Mouse (Mus musculus) neural tube, embryonic 15.5 days (tissue): ENCODE measurements at regions not wholly inside any gene's neighbourhood (a gene's known extent, or its start where the extent isn't known, plus 50 kb on each side); places are given as distances from the start of the nearest gene placed in this dataset.

ENCODE experiments used
- ATAC-seq: fragments of 200-750 bp; cut with Nextera tagmentation; 2 replicates; pipeline ENCODE4 v1.8.0; 2017; ENCODE audit warnings: mild to moderate bottlenecking, moderate TSS enrichment, moderate library complexity; ENCODE audit not compliant: low FRiP score
- H3K27ac ChIP-seq: fragments of 300-500 bp; sonication (generic); replicated peaks from 2 replicates; pipeline ENCODE4 v1.5.1; 2015; ENCODE audit warnings: mild to moderate bottlenecking, inconsistent platforms
- H3K27me3 ChIP-seq: fragments of 300-500 bp; sonication (generic); replicated peaks from 2 replicates; pipeline ENCODE4 v1.6.1; 2015; ENCODE audit warnings: inconsistent platforms
- H3K36me3 ChIP-seq: fragments of 300-500 bp; sonication (generic); 2 replicates; pipeline ENCODE4 v1.6.1; 2015; ENCODE audit warnings: inconsistent platforms
- H3K4me1 ChIP-seq: fragments of 300-500 bp; sonication (generic); 2 replicates; pipeline ENCODE4 v1.6.1; 2015; ENCODE audit warnings: inconsistent platforms
- H3K4me2 ChIP-seq: fragments of 300-500 bp; sonication (generic); 2 replicates; pipeline ENCODE4 v1.6.1; 2015; ENCODE audit warnings: inconsistent platforms, mild to moderate bottlenecking, moderate library complexity
- H3K4me3 ChIP-seq: fragments of 300-500 bp; sonication (generic); replicated peaks from 2 replicates; pipeline ENCODE4 v1.5.1; 2015; ENCODE audit warnings: mild to moderate bottlenecking, inconsistent platforms
- H3K9ac ChIP-seq: fragments of 300-500 bp; sonication (generic); replicated peaks from 2 replicates; pipeline ENCODE4 v1.6.1; 2015; ENCODE audit warnings: mild to moderate bottlenecking, inconsistent platforms
- H3K9me3 ChIP-seq: fragments of 300-500 bp; sonication (generic); replicated peaks from 2 replicates; pipeline ENCODE4 v1.6.1; 2016; ENCODE audit warnings: inconsistent platforms
- WGBS: fragments of 180-500 bp; shearing (Covaris S2); methylation state at CpG from one replicate; pipeline ENCODE4 v1.1.7; 2015; ENCODE audit warnings: mixed read lengths; 5-methylcytosine and 5-hydroxymethylcytosine counted together

DNA sequence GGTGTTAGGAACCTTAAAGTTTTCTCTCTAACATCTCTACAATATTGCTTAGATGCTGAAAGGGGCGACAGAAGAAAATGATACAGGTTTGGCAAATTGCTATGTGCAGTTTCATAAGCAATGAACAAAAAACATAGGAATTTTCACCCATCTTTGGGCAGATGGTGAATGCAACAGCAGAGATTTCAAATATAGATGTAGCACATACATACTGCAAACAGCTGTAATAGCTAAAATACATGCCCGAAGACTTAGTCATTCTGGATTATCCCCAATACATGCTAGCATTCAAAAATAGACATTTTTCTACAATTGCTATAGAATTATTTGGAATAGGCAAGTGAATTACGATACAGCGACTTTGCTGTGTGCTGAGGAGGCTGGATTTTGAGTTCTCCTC, 544.1 kb downstream of the D3Ertd751e start:
- Histone ChIP-seq H3K4me3 (no peak overlapping the region), H3K9ac (no peak overlapping the region), H3K27ac (no peak overlapping the region), H3K27me3 (no peaks in the 10 kb centered on the region), H3K4me1 (no peaks in the 10 kb centered on the region), H3K36me3 (no peaks in the 10 kb centered on the region), H3K4me2 (no peak overlapping the region), H3K9me3 (no peaks in the 10 kb centered on the region)
- WGBS: 92% methylated on average over 4 of the region's 4 CpGs
- ATAC-seq: no peak

DNA sequence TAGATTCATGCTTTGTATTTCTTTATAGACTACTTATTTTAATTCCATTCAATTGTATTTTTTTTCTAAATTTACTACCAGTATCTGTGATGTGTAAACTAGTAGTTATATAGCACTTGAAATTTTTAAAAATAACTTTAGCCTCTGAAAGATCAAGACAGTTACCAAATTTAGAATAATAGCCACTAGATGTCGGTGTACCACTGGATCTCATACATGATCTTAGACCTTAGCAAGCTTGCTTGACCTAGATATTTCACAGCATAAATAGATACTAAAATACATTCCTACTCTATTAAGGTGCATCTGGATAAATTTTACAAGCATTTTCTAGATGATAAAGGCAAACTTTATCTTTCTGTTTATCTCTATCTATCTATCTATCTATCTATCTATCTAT, 570.0 kb downstream of the D3Ertd751e start:
- no peak for ATAC-seq
- Histone ChIP-seq H3K9me3 (no peaks in the 10 kb centered on the region), H3K4me3 (no peak overlapping the region), H3K27me3 (no peaks in the 10 kb centered on the region), H3K9ac (no peak overlapping the region), H3K36me3 (no peaks in the 10 kb centered on the region), H3K4me1 (no peaks in the 10 kb centered on the region), H3K27ac (no peak overlapping the region), H3K4me2 (no peak overlapping the region)
- 88% methylated on average over 1 of the region's 1 CpGs for WGBS

DNA sequence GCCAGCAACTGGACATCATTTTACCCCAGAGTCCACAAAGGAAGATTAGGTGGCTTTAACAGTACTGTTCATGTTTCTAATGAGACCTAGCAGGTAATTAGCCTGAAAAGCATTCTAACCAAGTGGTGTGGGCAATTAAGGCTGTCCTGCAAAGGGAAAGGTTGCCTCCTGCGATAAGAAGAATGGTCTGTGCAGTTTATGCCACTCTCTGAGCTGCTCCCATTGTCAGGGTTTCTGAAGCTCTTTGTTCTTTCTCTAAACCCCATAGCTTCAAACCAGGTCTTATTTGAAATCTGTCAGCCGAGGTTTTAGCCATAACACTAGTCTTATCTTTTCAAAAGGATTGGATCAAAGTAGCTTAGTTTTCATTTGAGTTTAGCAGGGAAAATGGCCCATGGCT, 585.3 kb downstream of the D3Ertd751e start:
- Histone ChIP-seq H3K4me2 (no peak overlapping the region), H3K36me3 (no peaks in the 10 kb centered on the region), H3K9ac (no peak overlapping the region), H3K27ac (no peak overlapping the region), H3K27me3 (no peaks in the 10 kb centered on the region), H3K9me3 (no peaks in the 10 kb centered on the region), H3K4me3 (no peak overlapping the region), H3K4me1 (no peaks in the 10 kb centered on the region)
- WGBS: 25% methylated on average over 2 of the region's 2 CpGs
- ATAC-seq: no peak

DNA sequence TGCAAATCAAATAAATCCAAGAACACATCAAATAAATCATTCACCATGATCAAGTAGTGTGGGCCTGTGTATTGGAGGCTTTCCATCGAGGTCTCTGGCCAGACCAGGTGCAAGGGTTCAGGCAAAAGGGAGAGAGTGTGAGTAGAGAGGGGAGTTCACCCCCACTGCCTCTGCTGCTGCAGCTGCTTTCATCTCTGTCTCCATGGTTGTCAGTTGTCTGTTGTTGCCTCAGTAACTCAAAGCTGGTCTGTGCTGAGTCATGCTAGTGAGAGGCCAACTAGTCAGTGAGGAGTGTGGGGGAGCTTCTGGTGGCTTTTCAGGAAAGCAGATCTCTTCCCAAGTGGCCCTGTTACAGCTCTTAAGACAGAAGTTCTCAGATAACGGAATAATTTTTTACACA, 600.4 kb downstream of the D3Ertd751e start:
- no peak overlapping the region for H3K9ac ChIP-seq
- no peaks in the 10 kb centered on the region for H3K4me1 ChIP-seq
- H3K4me2 ChIP-seq: no peak overlapping the region
- no peaks in the 10 kb centered on the region for H3K27me3 ChIP-seq
- 70% methylated on average over 2 of the region's 2 CpGs for WGBS
- H3K9me3 ChIP-seq: no peaks in the 10 kb centered on the region
- H3K4me3 ChIP-seq: no peak overlapping the region
- H3K36me3 ChIP-seq: no peaks in the 10 kb centered on the region
- ATAC-seq: no peak
- H3K27ac ChIP-seq: no peak overlapping the region

DNA sequence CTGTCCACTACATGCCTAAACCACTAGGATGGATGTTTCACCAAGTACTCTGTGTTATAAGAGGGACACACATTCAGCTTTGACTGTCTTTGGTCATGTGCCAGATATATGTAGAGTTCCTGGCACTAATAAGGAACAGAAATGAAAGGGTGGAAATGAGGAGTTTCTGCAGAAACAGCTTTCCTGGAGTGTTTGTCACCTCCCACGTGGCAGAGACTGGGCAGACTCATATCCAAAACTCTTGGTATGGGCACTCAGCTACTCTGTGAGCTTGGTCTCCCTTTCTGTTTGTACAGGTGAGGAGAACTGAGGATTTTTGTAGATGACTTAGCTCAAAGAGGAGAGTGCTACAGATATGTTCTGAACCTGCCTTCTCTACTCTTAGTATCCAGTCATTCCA, 634.4 kb downstream of the D3Ertd751e start:
- H3K4me3 ChIP-seq: no peak overlapping the region
- WGBS: 44% methylated on average over 1 of the region's 1 CpGs
- H3K9me3 ChIP-seq: no peaks in the 10 kb centered on the region
- no peaks in the 10 kb centered on the region for H3K36me3 ChIP-seq
- H3K4me2 ChIP-seq: no peak overlapping the region
- no peak overlapping the region for H3K9ac ChIP-seq
- no peaks in the 10 kb centered on the region for H3K4me1 ChIP-seq
- H3K27me3 ChIP-seq: no peaks in the 10 kb centered on the region
- no peak for ATAC-seq
- no peak overlapping the region for H3K27ac ChIP-seq

DNA sequence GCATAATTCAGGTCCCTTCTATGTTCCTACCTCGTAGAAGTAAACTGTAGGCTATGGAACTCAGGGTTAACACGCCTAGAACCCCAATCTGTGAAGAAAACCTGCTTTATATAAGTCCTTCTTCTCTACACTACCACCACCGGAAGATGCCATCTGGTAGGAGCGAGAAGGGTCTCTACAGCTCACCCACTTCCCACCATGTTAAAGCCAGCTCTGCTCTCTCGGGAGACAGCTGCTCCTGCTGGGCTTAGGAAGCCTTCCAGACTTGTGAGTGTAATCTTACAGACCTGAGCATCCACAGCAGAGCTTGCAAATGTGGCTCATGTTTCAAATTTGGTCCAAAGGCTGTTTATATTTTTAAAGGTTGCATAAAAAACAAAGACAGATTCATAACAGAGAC, 639.7 kb downstream of the D3Ertd751e start:
- Histone ChIP-seq H3K9me3 (no peaks in the 10 kb centered on the region), H3K9ac (no peak overlapping the region), H3K4me1 (no peaks in the 10 kb centered on the region), H3K4me2 (no peak overlapping the region), H3K27me3 (no peaks in the 10 kb centered on the region), H3K27ac (no peak overlapping the region), H3K4me3 (no peak overlapping the region), H3K36me3 (no peaks in the 10 kb centered on the region)
- 82% methylated on average over 5 of the region's 5 CpGs for WGBS
- no peak for ATAC-seq

DNA sequence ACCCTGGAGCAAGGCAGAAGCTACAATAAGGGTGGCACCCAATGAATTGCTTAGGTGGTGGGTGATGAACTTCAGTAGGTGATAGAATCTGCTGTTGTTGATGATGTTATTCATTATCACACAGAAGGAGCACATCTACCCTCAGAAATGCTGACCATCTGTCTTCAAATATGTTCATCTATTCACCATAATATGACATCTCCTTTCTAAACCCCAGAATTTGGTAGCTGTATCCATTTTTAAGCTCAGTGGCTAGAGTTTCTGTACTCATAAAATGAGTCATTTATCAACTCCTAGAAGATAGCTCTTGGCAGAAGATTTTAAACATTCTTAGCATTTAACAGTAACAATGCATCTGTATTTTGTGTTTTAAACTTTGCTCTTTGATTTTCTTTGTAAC, 660.3 kb downstream of the D3Ertd751e start:
- Histone ChIP-seq H3K4me3 (no peak overlapping the region), H3K4me1 (no peaks in the 10 kb centered on the region), H3K9ac (no peak overlapping the region), H3K27ac (no peak overlapping the region), H3K4me2 (no peak overlapping the region), H3K36me3 (no peaks in the 10 kb centered on the region), H3K27me3 (no peaks in the 10 kb centered on the region), H3K9me3 (no peaks in the 10 kb centered on the region)
- ATAC-seq: no peak

DNA sequence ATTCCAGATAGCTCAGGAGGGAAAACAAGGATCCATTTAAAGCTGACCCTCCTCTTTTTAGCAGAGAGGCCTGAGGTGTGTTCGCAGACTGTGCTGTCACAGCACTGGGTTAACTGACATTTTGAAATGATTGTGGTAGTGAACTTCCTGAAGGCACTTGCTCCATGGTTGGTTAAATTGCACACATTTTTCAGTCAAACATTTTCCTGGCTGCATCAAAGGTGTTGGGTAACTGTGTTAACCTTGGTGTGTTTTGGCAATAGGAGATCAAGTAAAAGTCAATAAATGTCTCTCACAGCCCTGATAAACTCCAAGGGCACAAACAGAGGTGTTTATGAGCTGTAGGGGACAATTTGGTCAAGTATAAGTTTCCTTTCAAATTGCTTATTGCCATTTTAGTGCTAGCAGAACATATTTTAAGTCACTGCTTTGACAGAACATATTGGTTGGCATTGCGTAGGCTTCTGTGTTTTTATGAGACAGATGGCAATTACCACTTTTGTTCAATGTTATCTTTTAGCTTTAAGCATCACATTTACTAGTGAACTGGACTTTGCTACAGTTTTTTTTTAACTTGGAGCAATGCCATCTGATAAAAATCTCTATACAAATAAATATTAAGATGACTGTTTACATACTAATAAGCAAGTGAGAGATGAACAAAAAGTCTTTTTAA, 666.7 kb downstream of the D3Ertd751e start:
- no peak overlapping the region for H3K27ac ChIP-seq
- no peaks in the 10 kb centered on the region for H3K4me1 ChIP-seq
- H3K9ac ChIP-seq: no peak overlapping the region
- 86% methylated on average over 2 of the region's 2 CpGs for WGBS
- no peaks in the 10 kb centered on the region for H3K9me3 ChIP-seq
- no peaks in the 10 kb centered on the region for H3K27me3 ChIP-seq
- H3K4me2 ChIP-seq: no peak overlapping the region
- no peak overlapping the region for H3K4me3 ChIP-seq
- H3K36me3 ChIP-seq: no peaks in the 10 kb centered on the region
- ATAC-seq: no peak

DNA sequence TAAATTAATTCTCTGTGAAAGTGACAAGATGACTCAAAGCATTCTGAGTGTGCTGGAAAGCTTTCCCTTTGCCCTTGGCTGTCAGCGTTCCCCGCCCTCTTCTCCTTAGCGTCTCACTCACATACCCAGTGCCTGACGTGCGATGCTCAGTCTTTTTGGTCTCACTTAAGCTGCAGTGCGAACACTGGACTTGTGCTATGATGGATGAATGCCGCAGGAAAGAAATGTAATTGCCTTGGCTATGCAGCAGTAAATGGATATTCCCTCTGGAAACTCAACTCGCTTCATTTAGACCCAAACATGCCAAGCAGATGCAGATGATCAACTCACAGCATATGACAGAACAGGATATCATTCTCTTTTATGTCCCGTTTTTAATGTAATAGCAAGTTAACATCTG, 685.0 kb downstream of the D3Ertd751e start:
- no peaks in the 10 kb centered on the region for H3K36me3 ChIP-seq
- H3K9ac ChIP-seq: no peak overlapping the region
- 66% methylated on average over 9 of the region's 9 CpGs for WGBS
- no peak overlapping the region for H3K4me2 ChIP-seq
- ATAC-seq: peak; percentile 75
- H3K4me3 ChIP-seq: no peak overlapping the region
- H3K27ac ChIP-seq: no peak overlapping the region
- no peaks in the 10 kb centered on the region for H3K9me3 ChIP-seq
- no peaks in the 10 kb centered on the region for H3K4me1 ChIP-seq
- H3K27me3 ChIP-seq: no peaks in the 10 kb centered on the region

DNA sequence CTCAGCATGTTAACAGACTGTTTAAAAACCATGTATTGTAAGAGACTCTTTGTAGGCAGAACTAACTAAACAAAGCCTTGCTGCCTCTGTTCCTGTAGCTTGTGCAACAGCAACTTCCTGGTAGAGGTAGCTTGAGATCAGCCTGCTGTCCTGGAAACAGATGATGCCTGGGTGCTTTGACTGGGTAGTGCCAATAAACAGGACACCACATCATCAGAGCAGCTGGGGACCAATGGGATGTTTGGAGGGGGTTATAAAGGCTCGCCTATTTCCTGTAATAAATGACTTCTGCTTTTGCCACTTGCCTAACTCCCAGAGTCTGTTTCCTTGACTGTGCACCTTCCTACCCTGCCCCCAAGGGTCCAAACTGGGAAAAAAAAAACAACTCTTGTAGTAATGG, 707.2 kb downstream of the D3Ertd751e start:
- Histone ChIP-seq H3K27ac (no peak overlapping the region), H3K9ac (no peak overlapping the region), H3K36me3 (no peaks in the 10 kb centered on the region), H3K4me2 (no peak overlapping the region), H3K4me3 (no peak overlapping the region), H3K4me1 (no peaks in the 10 kb centered on the region), H3K27me3 (no peaks in the 10 kb centered on the region), H3K9me3 (no peaks in the 10 kb centered on the region)
- ATAC-seq: no peak
- 64% methylated on average over 1 of the region's 1 CpGs for WGBS

DNA sequence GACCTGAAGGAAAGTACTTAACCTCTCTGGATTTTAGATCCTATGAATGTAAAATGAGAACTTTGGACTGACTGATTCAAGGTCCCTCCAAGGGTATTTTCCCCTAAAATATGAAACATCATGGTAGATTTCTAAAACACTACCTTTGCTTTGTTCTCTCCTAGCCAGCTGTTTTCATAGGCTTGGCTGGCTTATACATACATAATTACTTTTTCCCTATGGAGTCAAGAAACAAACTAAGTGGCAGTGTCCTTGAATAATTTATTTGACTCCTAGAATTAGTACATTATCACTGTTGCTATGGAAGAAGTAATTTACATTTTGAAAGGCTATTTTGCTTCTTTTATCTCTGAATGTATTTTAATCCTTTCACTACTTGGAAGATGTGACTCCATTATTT, 721.9 kb downstream of the D3Ertd751e start:
- no peak for ATAC-seq
- H3K4me2 ChIP-seq: no peak overlapping the region
- H3K9me3 ChIP-seq: no peaks in the 10 kb centered on the region
- no peak overlapping the region for H3K27ac ChIP-seq
- H3K4me3 ChIP-seq: no peak overlapping the region
- no peaks in the 10 kb centered on the region for H3K4me1 ChIP-seq
- H3K36me3 ChIP-seq: no peaks in the 10 kb centered on the region
- H3K27me3 ChIP-seq: no peaks in the 10 kb centered on the region
- no peak overlapping the region for H3K9ac ChIP-seq

DNA sequence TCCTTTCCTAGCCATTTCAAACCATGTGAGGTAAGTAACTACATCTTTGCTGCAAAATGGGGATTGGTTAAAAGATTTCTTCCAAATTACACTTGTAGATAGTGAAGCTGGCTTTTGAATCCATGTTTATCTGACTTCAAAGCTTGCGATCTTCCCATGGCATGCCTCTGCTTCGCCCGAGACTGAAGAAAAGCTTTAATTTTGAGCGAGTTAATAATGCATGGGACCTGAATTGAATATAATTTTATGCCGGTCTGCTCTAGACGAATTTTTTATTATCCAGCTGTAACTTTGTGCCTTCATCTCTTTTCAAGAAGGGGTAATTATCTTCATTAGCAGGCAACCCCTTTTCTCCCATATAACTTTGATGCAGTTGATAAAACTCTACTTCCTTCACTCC, 724.7 kb downstream of the D3Ertd751e start:
- Histone ChIP-seq H3K9me3 (no peaks in the 10 kb centered on the region), H3K27me3 (no peaks in the 10 kb centered on the region), H3K4me3 (no peak overlapping the region), H3K27ac (no peak overlapping the region), H3K4me1 (no peaks in the 10 kb centered on the region), H3K4me2 (no peak overlapping the region), H3K36me3 (no peaks in the 10 kb centered on the region), H3K9ac (no peak overlapping the region)
- no peak for ATAC-seq
- WGBS: 72% methylated on average over 6 of the region's 6 CpGs
